Mouse (Mus musculus): Measurements from ENCODE around the gene Zbtb44. TPM values are rescaled to one million over a fixed set of nuclear protein-coding genes. Genes with fewer than 3 reads are reported as not detected.
"Not testable (repeated sequence)": the region's sequence is repeated elsewhere in the genome, so short reads cannot be mapped to it uniquely, and the experiment has no call there.

The Zbtb44 gene
- total RNA-seq, 1 experiment = 33.7 TPM

GRCm38 (mm10) chr9:31031414-31031843, 985 bp downstream of the Zbtb44 start:
- DNase-seq (ENCODE audit: low read depth, low spot score) = no peak
- no peaks in the 10 kb centered on the region for H3K9me3 ChIP-seq (ENCODE audit: control insufficient read depth, insufficient read depth, low read depth, low read length)
- in situ Hi-C loops (cut with MboI; ENCODE audit: low sequenced_read_pairs in 2 of 2, unreplicated experiment in 2 of 2) = no loop called here
- TF ChIP-seq HCFC1 (IDR thresholded peaks at IDR 0.05; ENCODE audit: borderline replicate concordance, insufficient read depth, low read length) (no peak), CHD2 (IDR thresholded peaks at IDR 0.05; ENCODE audit: low read depth, low read length) (no peak), ZC3H11A (IDR thresholded peaks at IDR 0.05; ENCODE audit: borderline replicate concordance, low read depth, low read length) (no peak), ZNF384 (IDR thresholded peaks at IDR 0.05; ENCODE audit: low read depth, low read length) (no peak)
- H3K4me3 ChIP-seq (ENCODE audit: insufficient read depth in 1 of 2, low read depth in 1 of 2, low read length in 2 of 2, poor library complexity in 1 of 2, severe bottlenecking in 1 of 2) = peak overlapping the region; percentile 95
- H3K27ac ChIP-seq (ENCODE audit: insufficient read depth, low read depth, low read length, poor library complexity, severe bottlenecking) = no peak overlapping the region; the same call in 1 of the 2 replicates
- H3K9ac ChIP-seq (ENCODE audit: insufficient read depth, low read depth, low read length, poor library complexity, severe bottlenecking) = peak overlapping the region; percentile 95; the same call in 1 of the 2 replicates
- peaks cover 0 to 3% of the 10 kb centered on the region in 2 experiments; a peak in 1 of 4 replicates for H3K4me1 ChIP-seq (ENCODE audit: control insufficient read depth in 2 of 2, insufficient read depth in 2 of 2, low read length in 2 of 2, poor library complexity in 1 of 2)
- no peaks in the 10 kb centered on the region for H3K36me3 ChIP-seq (ENCODE audit: control insufficient read depth, insufficient read depth, low read length, poor library complexity, severe bottlenecking)

GRCm38 (mm10) chr9:31032546-31032945, 2.1 kb downstream of the Zbtb44 start:
- H3K4me1 ChIP-seq (ENCODE audit: control insufficient read depth in 2 of 2, insufficient read depth in 2 of 2, low read length in 2 of 2, poor library complexity in 1 of 2) = peaks cover 0 to 3% of the 10 kb centered on the region in 2 experiments; a peak in 1 of 4 replicates
- peak overlapping the region; percentile 22 to 95; a peak in 3 of 4 replicates for H3K4me3 ChIP-seq (ENCODE audit: insufficient read depth in 1 of 2, low read depth in 1 of 2, low read length in 2 of 2, poor library complexity in 1 of 2, severe bottlenecking in 1 of 2)
- TF ChIP-seq ZNF384 (IDR thresholded peaks at IDR 0.05; ENCODE audit: low read depth, low read length) (no peak), ZC3H11A (IDR thresholded peaks at IDR 0.05; ENCODE audit: borderline replicate concordance, low read depth, low read length) (no peak), HCFC1 (IDR thresholded peaks at IDR 0.05; ENCODE audit: borderline replicate concordance, insufficient read depth, low read length) (no peak), MAFK (IDR thresholded peaks at IDR 0.05; ENCODE audit: insufficient read depth, low read depth, low read length) (no peak), CHD2 (IDR thresholded peaks at IDR 0.05; ENCODE audit: low read depth, low read length) (no peak)
- H3K9ac ChIP-seq (ENCODE audit: insufficient read depth, low read depth, low read length, poor library complexity, severe bottlenecking) = no peak overlapping the region
- no peak for DNase-seq (ENCODE audit: low read depth, low spot score)
- H3K27ac ChIP-seq (ENCODE audit: insufficient read depth, low read depth, low read length, poor library complexity, severe bottlenecking) = no peak overlapping the region
- in situ Hi-C loops (cut with MboI; ENCODE audit: low sequenced_read_pairs in 2 of 2, unreplicated experiment in 2 of 2) = no loop called here
- no peaks in the 10 kb centered on the region for H3K9me3 ChIP-seq (ENCODE audit: control insufficient read depth, insufficient read depth, low read depth, low read length)
- H3K36me3 ChIP-seq (ENCODE audit: control insufficient read depth, insufficient read depth, low read length, poor library complexity, severe bottlenecking) = no peaks in the 10 kb centered on the region

- H3K9ac ChIP-seq (ENCODE audit: insufficient read depth, low read depth, low read length, poor library complexity, severe bottlenecking) = no peak overlapping the region
- H3K27ac ChIP-seq (ENCODE audit: insufficient read depth, low read depth, low read length, poor library complexity, severe bottlenecking) = no peak overlapping the region
- H3K4me1 ChIP-seq (ENCODE audit: control insufficient read depth in 2 of 2, insufficient read depth in 2 of 2, low read length in 2 of 2, poor library complexity in 1 of 2) = peaks cover 0 to 8% of the 10 kb centered on the region in 2 experiments
- H3K36me3 ChIP-seq (ENCODE audit: control insufficient read depth, insufficient read depth, low read length, poor library complexity, severe bottlenecking) = peaks cover 6% of the 10 kb centered on the region; the same call in 1 of the 2 replicates
- DNase-seq (ENCODE audit: low read depth, low spot score) = no peak
- in situ Hi-C loops (cut with MboI; ENCODE audit: low sequenced_read_pairs in 2 of 2, unreplicated experiment in 2 of 2) = no loop called here
- no peak for TF ChIP-seq ZNF384 (IDR thresholded peaks at IDR 0.05; ENCODE audit: low read depth, low read length)
- no peak for TF ChIP-seq ZC3H11A (IDR thresholded peaks at IDR 0.05; ENCODE audit: borderline replicate concordance, low read depth, low read length)
- TF ChIP-seq HCFC1 (IDR thresholded peaks at IDR 0.05; ENCODE audit: borderline replicate concordance, insufficient read depth, low read length) = no peak
- TF ChIP-seq CHD2 (IDR thresholded peaks at IDR 0.05; ENCODE audit: low read depth, low read length) = no peak
- TF ChIP-seq MAFK (IDR thresholded peaks at IDR 0.05; ENCODE audit: insufficient read depth, low read depth, low read length) = no peak
- no peaks in the 10 kb centered on the region for H3K9me3 ChIP-seq (ENCODE audit: control insufficient read depth, insufficient read depth, low read depth, low read length)
- no peak overlapping the region for H3K4me3 ChIP-seq (ENCODE audit: insufficient read depth in 1 of 2, low read depth in 1 of 2, low read length in 2 of 2, poor library complexity in 1 of 2, severe bottlenecking in 1 of 2)
Observed at GRCm38 (mm10) chr9:31050208-31050607, 19.8 kb downstream of the Zbtb44 start.

GRCm38 (mm10) chr9:31051509-31051908, 21.1 kb downstream of the Zbtb44 start:
- H3K4me3 ChIP-seq (ENCODE audit: insufficient read depth in 1 of 2, low read depth in 1 of 2, low read length in 2 of 2, poor library complexity in 1 of 2, severe bottlenecking in 1 of 2); H3K36me3 ChIP-seq (ENCODE audit: control insufficient read depth, insufficient read depth, low read length, poor library complexity, severe bottlenecking); in situ Hi-C loops (cut with MboI; ENCODE audit: low sequenced_read_pairs in 2 of 2, unreplicated experiment in 2 of 2); H3K9ac ChIP-seq (ENCODE audit: insufficient read depth, low read depth, low read length, poor library complexity, severe bottlenecking); H3K27ac ChIP-seq (ENCODE audit: insufficient read depth, low read depth, low read length, poor library complexity, severe bottlenecking); H3K9me3 ChIP-seq (ENCODE audit: control insufficient read depth, insufficient read depth, low read depth, low read length): not testable (repeated sequence)
- H3K4me1 ChIP-seq (ENCODE audit: control insufficient read depth in 2 of 2, insufficient read depth in 2 of 2, low read length in 2 of 2, poor library complexity in 1 of 2) = peaks cover 0 to 15% of the 10 kb centered on the region in 2 experiments
- DNase-seq (ENCODE audit: low read depth, low spot score) = peak; percentile 42

DNA sequence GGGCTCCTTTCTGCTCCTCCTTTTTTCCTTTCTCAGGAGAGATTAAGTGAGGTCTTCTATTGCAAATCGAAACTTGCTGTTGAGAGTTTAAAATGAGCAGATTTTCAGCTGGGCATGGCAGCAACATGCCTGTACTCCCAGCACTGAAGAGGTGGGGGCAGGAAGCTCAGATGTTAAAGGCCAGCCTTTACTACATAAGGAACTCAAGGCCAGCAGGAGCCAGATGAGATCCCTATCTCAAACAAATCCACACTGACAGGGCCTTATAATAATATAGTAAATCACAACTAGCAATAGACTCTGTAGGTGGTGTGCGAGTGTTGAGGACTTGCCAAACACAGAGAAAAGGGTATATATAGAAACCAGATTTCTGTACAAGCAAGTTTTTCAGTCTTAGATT, 28.3 kb downstream of the Zbtb44 start:
- no peak overlapping the region for H3K4me3 ChIP-seq (ENCODE audit: insufficient read depth in 1 of 2, low read depth in 1 of 2, low read length in 2 of 2, poor library complexity in 1 of 2, severe bottlenecking in 1 of 2)
- in situ Hi-C loops (cut with MboI; ENCODE audit: low sequenced_read_pairs in 2 of 2, unreplicated experiment in 2 of 2) = no loop called here
- 0 out of 2 replicates have a peak overlapping the region, but pooled peaks have one; percentile 25 for H3K9ac ChIP-seq (ENCODE audit: insufficient read depth, low read depth, low read length, poor library complexity, severe bottlenecking)
- H3K9me3 ChIP-seq (ENCODE audit: control insufficient read depth, insufficient read depth, low read depth, low read length) = no peaks in the 10 kb centered on the region
- peaks cover 1 to 7% of the 10 kb centered on the region in 2 experiments; a peak in 2 of 4 replicates for H3K4me1 ChIP-seq (ENCODE audit: control insufficient read depth in 2 of 2, insufficient read depth in 2 of 2, low read length in 2 of 2, poor library complexity in 1 of 2)
- TF ChIP-seq CHD2 (IDR thresholded peaks at IDR 0.05; ENCODE audit: low read depth, low read length) (no peak), HCFC1 (IDR thresholded peaks at IDR 0.05; ENCODE audit: borderline replicate concordance, insufficient read depth, low read length) (no peak), ZC3H11A (IDR thresholded peaks at IDR 0.05; ENCODE audit: borderline replicate concordance, low read depth, low read length) (no peak), MAFK (IDR thresholded peaks at IDR 0.05; ENCODE audit: insufficient read depth, low read depth, low read length) (no peak), ZNF384 (IDR thresholded peaks at IDR 0.05; ENCODE audit: low read depth, low read length) (no peak)
- H3K27ac ChIP-seq (ENCODE audit: insufficient read depth, low read depth, low read length, poor library complexity, severe bottlenecking) = no peak overlapping the region; the same call in 1 of the 2 replicates
- DNase-seq (ENCODE audit: low read depth, low spot score) = no peak
- peaks cover 13% of the 10 kb centered on the region for H3K36me3 ChIP-seq (ENCODE audit: control insufficient read depth, insufficient read depth, low read length, poor library complexity, severe bottlenecking)
